Mouse (Mus musculus): ENCODE measurements around the gene Ly6g5b. TPM values are rescaled to one million over a fixed set of nuclear protein-coding genes. Genes with fewer than 3 reads are reported as not detected.
A peak's percentile ranks its signal among the peaks of the same experiment; 100 is the strongest.

Gene Ly6g5b
- polyA plus RNA-seq, 1 experiment from 2014 or later, result 0.45 TPM

DNA sequence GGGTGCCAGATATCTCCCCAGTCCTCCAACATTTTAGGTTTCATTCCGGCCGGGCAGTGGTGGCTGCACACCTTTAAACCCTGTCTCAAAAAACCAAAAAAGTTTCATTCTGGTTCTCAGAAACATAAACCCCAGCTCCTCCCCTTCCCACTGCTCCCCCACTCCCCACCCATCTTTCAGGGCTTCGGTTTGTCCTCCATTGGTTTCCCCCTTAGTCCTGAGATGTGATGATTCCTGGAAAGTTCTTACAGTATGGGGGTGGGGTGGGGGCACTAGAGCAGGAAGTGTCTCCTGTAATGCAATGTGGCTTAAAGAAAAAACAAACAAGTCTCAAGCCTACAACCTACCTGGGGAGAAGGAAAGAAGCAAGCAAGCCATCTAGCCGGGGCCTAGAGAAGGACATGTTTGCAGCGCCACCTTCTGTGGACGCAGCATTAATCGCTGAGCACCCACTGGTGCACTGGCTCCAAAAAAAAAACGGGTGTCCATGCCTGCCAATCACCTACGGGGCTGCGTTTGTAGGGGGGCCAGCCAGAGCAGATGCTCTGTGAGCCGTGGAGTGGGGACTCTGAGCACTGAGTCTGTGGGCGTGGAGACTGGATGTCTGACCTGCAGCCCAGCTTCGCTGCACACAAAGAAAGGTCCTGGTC is 9.4 kb downstream of the Ly6g5b start:
- no peak overlapping the region for H3K27ac ChIP-seq (ENCODE audit: low read depth, low read length)
- 0 out of 2 replicates have a peak overlapping the region, but pooled peaks have one; percentile 19 for H3K4me2 ChIP-seq (ENCODE audit: low read depth)
- H3K4me3 ChIP-seq (ENCODE audit: low read depth, low read length), result no peak overlapping the region
- 27% methylated on average over 13 of the region's 13 CpGs for WGBS
- H3K27me3 ChIP-seq (ENCODE audit: control insufficient read depth, insufficient read depth, low read length), result no peaks in the 10 kb centered on the region
- ATAC-seq (ENCODE audit: insufficient read depth, low FRiP score, low TSS enrichment) (no peak), DNase-seq (ENCODE audit: low spot score) (peak; percentile 47)
- no peaks in the 10 kb centered on the region for H3K4me1 ChIP-seq (ENCODE audit: control insufficient read depth, insufficient read depth, low read length)
- peaks cover 11% of the 10 kb centered on the region for H3K36me3 ChIP-seq (ENCODE audit: control insufficient read depth, insufficient read depth, low read length)
- H3K9me3 ChIP-seq (ENCODE audit: control insufficient read depth, low read length), result no peaks in the 10 kb centered on the region
- H3K9ac ChIP-seq (ENCODE audit: low read length), result peak overlapping the region; percentile 47

DNA sequence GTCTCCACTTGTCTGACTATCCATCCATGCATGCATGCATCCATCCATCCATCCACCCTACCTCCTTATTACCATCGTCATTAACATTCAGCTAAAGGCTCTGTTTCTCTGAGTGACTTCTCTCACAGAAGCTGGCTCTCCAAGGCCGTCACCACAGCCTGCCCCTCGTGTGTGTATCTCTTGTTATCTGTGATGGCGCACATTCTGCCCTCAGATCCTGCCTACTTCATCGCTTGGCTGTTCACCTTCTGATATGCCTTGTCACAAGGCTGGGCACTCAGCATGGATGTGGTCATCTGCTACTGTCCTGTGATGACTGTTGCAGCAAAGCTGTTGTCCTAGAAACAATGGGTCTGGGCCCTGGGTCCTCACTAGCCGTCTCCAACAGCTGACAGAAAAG is 10.5 kb downstream of the Ly6g5b start:
- H3K4me1 ChIP-seq (ENCODE audit: control insufficient read depth, insufficient read depth, low read length), result no peaks in the 10 kb centered on the region
- no peak for DNase-seq (ENCODE audit: low spot score)
- H3K27me3 ChIP-seq (ENCODE audit: control insufficient read depth, insufficient read depth, low read length), result no peaks in the 10 kb centered on the region
- 78% methylated on average over 6 of the region's 6 CpGs for WGBS
- no peak for ATAC-seq (ENCODE audit: insufficient read depth, low FRiP score, low TSS enrichment)
- H3K36me3 ChIP-seq (ENCODE audit: control insufficient read depth, insufficient read depth, low read length), result peaks cover 13% of the 10 kb centered on the region
- no peak overlapping the region for H3K4me2 ChIP-seq (ENCODE audit: low read depth)
- no peaks in the 10 kb centered on the region for H3K9me3 ChIP-seq (ENCODE audit: control insufficient read depth, low read length)
- H3K4me3 ChIP-seq (ENCODE audit: low read depth, low read length), result no peak overlapping the region
- H3K27ac ChIP-seq (ENCODE audit: low read depth, low read length), result no peak overlapping the region
- no peak overlapping the region for H3K9ac ChIP-seq (ENCODE audit: low read length)

DNA sequence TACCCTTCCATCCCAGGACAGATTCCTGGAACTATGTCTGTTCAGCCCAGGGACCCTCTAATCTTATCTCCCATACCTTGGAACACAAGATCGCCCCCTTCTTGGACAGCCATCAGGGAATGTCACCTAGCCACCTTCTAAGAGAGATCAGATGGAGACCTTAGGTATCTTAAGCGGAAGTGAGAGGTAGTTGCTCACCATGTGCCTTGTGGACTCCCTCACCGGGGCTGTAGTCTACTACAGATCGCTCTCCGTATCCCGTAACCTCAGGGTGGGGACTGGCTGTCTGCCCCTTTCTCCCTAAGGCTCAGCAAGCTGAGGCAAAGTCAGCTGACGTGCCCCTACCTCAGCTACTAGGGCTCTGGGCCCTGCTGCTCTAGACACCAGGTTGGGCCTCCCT is 11.1 kb downstream of the Ly6g5b start:
- Histone ChIP-seq H3K36me3 (ENCODE audit: control insufficient read depth, insufficient read depth, low read length) (peaks cover 13% of the 10 kb centered on the region), H3K4me2 (ENCODE audit: low read depth) (no peak overlapping the region), H3K4me3 (ENCODE audit: low read depth, low read length) (no peak overlapping the region), H3K27me3 (ENCODE audit: control insufficient read depth, insufficient read depth, low read length) (no peaks in the 10 kb centered on the region), H3K27ac (ENCODE audit: low read depth, low read length) (no peak overlapping the region), H3K9ac (ENCODE audit: low read length) (no peak overlapping the region), H3K4me1 (ENCODE audit: control insufficient read depth, insufficient read depth, low read length) (no peaks in the 10 kb centered on the region), H3K9me3 (ENCODE audit: control insufficient read depth, low read length) (no peaks in the 10 kb centered on the region)
- 90% methylated on average over 7 of the region's 7 CpGs for WGBS
- ATAC-seq (ENCODE audit: insufficient read depth, low FRiP score, low TSS enrichment), result no peak
- DNase-seq (ENCODE audit: low spot score), result no peak

DNA sequence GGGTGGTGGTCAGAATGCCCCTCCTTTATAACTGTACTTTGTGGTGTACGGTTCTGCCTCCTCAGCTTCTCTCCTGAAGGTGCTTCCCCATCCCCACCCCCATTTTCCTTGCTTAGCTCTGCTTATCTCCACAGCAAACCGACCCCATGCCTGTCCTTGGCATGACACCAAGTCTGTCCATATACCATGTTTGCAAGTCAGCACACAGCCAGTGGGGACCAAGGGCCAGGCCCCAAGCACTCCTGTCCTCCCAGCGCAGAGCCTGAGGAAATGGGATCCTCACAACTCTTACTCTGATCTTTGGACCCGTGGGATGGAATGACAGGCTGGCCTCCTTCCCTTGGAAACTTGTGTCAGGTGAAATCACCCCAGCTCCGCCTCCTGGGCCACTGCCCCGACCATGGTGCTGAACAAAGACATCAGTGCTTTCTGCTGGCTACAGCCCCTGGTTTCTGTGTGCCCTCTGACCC is 12.0 kb downstream of the Ly6g5b start:
- DNase-seq (ENCODE audit: low spot score) (no peak), ATAC-seq (ENCODE audit: insufficient read depth, low FRiP score, low TSS enrichment) (no peak)
- Histone ChIP-seq H3K4me1 (ENCODE audit: control insufficient read depth, insufficient read depth, low read length) (no peaks in the 10 kb centered on the region), H3K27ac (ENCODE audit: low read depth, low read length) (no peak overlapping the region), H3K4me3 (ENCODE audit: low read depth, low read length) (no peak overlapping the region), H3K36me3 (ENCODE audit: control insufficient read depth, insufficient read depth, low read length) (peaks cover 15% of the 10 kb centered on the region), H3K4me2 (ENCODE audit: low read depth) (no peak overlapping the region), H3K9ac (ENCODE audit: low read length) (0 out of 2 replicates have a peak overlapping the region, but pooled peaks have one; percentile 4), H3K27me3 (ENCODE audit: control insufficient read depth, insufficient read depth, low read length) (no peaks in the 10 kb centered on the region), H3K9me3 (ENCODE audit: control insufficient read depth, low read length) (no peaks in the 10 kb centered on the region)
- WGBS, result 71% methylated on average over 6 of the region's 6 CpGs

DNA sequence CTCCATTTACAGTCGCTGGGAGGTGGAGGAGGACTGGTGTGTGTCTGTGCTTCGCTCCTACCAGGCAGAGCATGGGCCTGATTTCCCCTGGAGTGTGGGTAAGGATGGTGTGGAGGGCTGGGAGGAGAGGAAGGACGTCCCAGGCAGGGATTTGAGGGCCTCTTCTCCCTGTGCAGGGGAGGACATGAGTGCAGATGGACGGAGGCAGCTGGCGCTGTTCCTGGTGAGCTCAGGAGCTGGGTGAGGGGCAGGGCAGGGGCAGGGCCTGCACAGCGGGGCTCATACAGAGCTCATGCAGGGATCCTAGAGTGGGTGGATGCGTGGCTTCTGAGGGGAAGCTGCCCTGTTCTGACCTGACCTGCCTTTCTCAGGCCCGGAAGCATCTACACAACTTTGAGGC is 12.9 kb downstream of the Ly6g5b start:
- DNase-seq (ENCODE audit: low spot score) (no peak), ATAC-seq (ENCODE audit: insufficient read depth, low FRiP score, low TSS enrichment) (no peak)
- Histone ChIP-seq H3K9me3 (ENCODE audit: control insufficient read depth, low read length) (no peaks in the 10 kb centered on the region), H3K4me1 (ENCODE audit: control insufficient read depth, insufficient read depth, low read length) (no peaks in the 10 kb centered on the region), H3K36me3 (ENCODE audit: control insufficient read depth, insufficient read depth, low read length) (peaks cover 15% of the 10 kb centered on the region), H3K4me2 (ENCODE audit: low read depth) (no peak overlapping the region), H3K9ac (ENCODE audit: low read length) (no peak overlapping the region), H3K4me3 (ENCODE audit: low read depth, low read length) (no peak overlapping the region), H3K27me3 (ENCODE audit: control insufficient read depth, insufficient read depth, low read length) (no peaks in the 10 kb centered on the region), H3K27ac (ENCODE audit: low read depth, low read length) (no peak overlapping the region)
- 82% methylated on average over 8 of the region's 8 CpGs for WGBS

DNA sequence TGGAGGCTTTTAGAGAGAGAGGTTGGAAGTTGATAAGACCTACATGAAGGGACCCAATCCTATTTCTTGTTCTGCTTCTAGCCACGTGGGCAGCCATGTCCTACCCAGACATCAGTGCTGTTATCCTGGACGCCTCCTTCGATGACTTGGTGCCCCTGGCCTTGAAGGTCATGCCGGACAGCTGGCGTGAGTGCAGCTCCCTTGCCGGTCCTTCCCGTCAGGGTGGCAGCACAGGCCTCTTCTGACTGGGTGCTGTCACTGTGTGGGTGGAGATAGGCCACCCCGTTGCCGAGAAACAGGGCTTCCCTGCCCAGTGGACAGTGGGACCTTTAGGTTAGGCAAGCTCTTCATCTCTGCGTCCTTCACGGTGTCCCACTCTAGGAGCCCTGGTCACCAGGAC is 14.1 kb downstream of the Ly6g5b start:
- ATAC-seq (ENCODE audit: insufficient read depth, low FRiP score, low TSS enrichment) (no peak), DNase-seq (ENCODE audit: low spot score) (no peak)
- Histone ChIP-seq H3K9ac (ENCODE audit: low read length) (no peak overlapping the region), H3K4me3 (ENCODE audit: low read depth, low read length) (no peak overlapping the region), H3K9me3 (ENCODE audit: control insufficient read depth, low read length) (no peaks in the 10 kb centered on the region), H3K27ac (ENCODE audit: low read depth, low read length) (no peak overlapping the region), H3K27me3 (ENCODE audit: control insufficient read depth, insufficient read depth, low read length) (no peaks in the 10 kb centered on the region), H3K4me1 (ENCODE audit: control insufficient read depth, insufficient read depth, low read length) (no peaks in the 10 kb centered on the region), H3K4me2 (ENCODE audit: low read depth) (no peak overlapping the region), H3K36me3 (ENCODE audit: control insufficient read depth, insufficient read depth, low read length) (peaks cover 20% of the 10 kb centered on the region)
- WGBS, result 94% methylated on average over 11 of the region's 11 CpGs

DNA sequence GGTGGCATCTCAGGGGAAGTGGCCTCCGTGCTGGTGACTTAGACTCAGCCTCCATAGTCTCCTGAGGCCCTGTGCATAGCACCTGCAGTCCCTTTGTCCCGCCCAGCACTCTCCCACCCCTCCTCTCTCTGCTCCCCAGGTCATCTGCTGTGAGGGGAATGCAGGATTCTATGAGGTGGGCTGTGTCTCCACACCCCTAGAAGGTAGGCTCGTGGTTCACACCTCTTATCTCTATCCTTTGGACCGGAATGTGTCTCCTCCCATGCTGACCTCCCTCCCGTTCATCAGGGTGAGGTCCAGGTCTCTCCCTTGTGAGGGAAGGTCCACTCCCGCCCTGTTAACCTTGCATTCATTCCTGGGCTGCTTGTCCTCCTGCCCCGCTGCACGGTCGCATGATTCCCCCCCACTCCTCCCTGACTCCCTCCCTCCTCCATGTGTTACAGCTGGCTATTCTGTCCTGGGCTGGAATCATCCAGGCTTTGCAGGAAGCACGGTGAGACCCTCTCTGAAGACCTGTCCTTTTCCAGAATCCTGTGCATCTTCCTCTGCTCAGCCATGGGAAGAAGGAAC is 14.9 kb downstream of the Ly6g5b start:
- DNase-seq (ENCODE audit: low spot score) (no peak), ATAC-seq (ENCODE audit: insufficient read depth, low FRiP score, low TSS enrichment) (no peak)
- peaks cover 20% of the 10 kb centered on the region for H3K36me3 ChIP-seq (ENCODE audit: control insufficient read depth, insufficient read depth, low read length)
- WGBS, result 77% methylated on average over 10 of the region's 10 CpGs
- no peak overlapping the region for H3K27ac ChIP-seq (ENCODE audit: low read depth, low read length)
- H3K9me3 ChIP-seq (ENCODE audit: control insufficient read depth, low read length), result no peaks in the 10 kb centered on the region
- H3K9ac ChIP-seq (ENCODE audit: low read length), result no peak overlapping the region
- H3K4me1 ChIP-seq (ENCODE audit: control insufficient read depth, insufficient read depth, low read length), result no peaks in the 10 kb centered on the region
- H3K27me3 ChIP-seq (ENCODE audit: control insufficient read depth, insufficient read depth, low read length), result no peaks in the 10 kb centered on the region
- no peak overlapping the region for H3K4me2 ChIP-seq (ENCODE audit: low read depth)
- H3K4me3 ChIP-seq (ENCODE audit: low read depth, low read length), result no peak overlapping the region

DNA sequence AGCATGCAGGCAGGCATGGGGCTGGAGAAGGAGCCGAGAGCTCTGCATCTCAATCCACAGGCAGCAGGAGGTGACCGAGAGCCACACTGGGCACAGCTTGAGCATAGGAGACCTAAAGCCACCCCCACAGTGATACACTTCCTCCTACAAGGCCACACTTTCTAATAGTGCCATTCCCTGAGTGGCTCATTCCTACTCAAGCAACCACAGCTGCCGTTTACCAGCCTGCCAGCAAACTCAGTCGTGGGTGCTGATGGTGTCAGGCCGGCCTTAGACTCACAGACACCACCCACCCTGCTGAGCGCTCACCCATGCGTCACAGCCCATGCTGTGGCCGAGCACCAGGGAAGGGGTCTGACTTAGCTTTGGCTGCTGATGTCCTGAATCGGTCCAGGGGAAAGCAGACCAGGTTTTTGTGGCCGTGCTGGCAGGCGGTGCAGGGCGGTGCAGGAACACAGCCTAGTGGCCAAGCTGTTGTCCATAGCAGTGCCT is 18.0 kb downstream of the Ly6g5b start:
- Histone ChIP-seq H3K4me3 (ENCODE audit: low read depth, low read length) (no peak overlapping the region), H3K4me1 (ENCODE audit: control insufficient read depth, insufficient read depth, low read length) (no peaks in the 10 kb centered on the region), H3K27me3 (ENCODE audit: control insufficient read depth, insufficient read depth, low read length) (no peaks in the 10 kb centered on the region), H3K36me3 (ENCODE audit: control insufficient read depth, insufficient read depth, low read length) (peaks cover 20% of the 10 kb centered on the region), H3K4me2 (ENCODE audit: low read depth) (no peak overlapping the region), H3K9me3 (ENCODE audit: control insufficient read depth, low read length) (no peaks in the 10 kb centered on the region), H3K9ac (ENCODE audit: low read length) (no peak overlapping the region; the same call in 1 of the 2 replicates), H3K27ac (ENCODE audit: low read depth, low read length) (no peak overlapping the region)
- 88% methylated on average over 12 of the region's 12 CpGs for WGBS
- DNase-seq (ENCODE audit: low spot score), result no peak
- ATAC-seq (ENCODE audit: insufficient read depth, low FRiP score, low TSS enrichment), result no peak

DNA sequence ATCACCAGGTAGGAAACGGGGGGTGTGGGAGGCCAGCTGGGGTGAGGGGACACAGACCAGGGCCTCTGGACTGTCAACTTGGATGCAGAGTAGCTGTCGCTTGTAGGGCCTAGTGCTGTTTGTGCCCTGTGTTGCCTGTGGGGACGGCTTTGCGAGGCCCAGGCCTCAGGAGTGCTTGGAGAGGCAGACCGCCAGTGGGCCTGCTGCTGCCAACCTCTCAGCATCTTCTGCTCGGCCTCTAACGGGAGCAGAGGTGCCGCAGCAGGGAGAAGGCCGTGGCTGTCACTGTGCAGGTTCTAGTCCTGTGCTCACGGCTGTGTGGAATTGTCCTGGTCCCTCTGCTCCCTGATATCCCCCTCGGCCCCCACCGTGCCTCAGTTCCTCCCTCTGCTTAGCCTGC is 18.6 kb downstream of the Ly6g5b start:
- Histone ChIP-seq H3K27ac (ENCODE audit: low read depth, low read length) (no peak overlapping the region), H3K4me2 (ENCODE audit: low read depth) (no peak overlapping the region), H3K4me1 (ENCODE audit: control insufficient read depth, insufficient read depth, low read length) (no peaks in the 10 kb centered on the region), H3K27me3 (ENCODE audit: control insufficient read depth, insufficient read depth, low read length) (no peaks in the 10 kb centered on the region), H3K9ac (ENCODE audit: low read length) (no peak overlapping the region; the same call in 1 of the 2 replicates), H3K4me3 (ENCODE audit: low read depth, low read length) (no peak overlapping the region), H3K36me3 (ENCODE audit: control insufficient read depth, insufficient read depth, low read length) (peaks cover 16% of the 10 kb centered on the region), H3K9me3 (ENCODE audit: control insufficient read depth, low read length) (no peaks in the 10 kb centered on the region)
- DNase-seq (ENCODE audit: low spot score) (no peak), ATAC-seq (ENCODE audit: insufficient read depth, low FRiP score, low TSS enrichment) (no peak)
- 86% methylated on average over 12 of the region's 12 CpGs for WGBS
